Mouse (Mus musculus): ENCODE measurements around the gene Rbms3. TPM values are rescaled to one million over a fixed set of nuclear protein-coding genes. Genes with fewer than 3 reads are reported as not detected.

Gene Rbms3
- total RNA-seq, 1 experiment = 2.2 TPM

DNA sequence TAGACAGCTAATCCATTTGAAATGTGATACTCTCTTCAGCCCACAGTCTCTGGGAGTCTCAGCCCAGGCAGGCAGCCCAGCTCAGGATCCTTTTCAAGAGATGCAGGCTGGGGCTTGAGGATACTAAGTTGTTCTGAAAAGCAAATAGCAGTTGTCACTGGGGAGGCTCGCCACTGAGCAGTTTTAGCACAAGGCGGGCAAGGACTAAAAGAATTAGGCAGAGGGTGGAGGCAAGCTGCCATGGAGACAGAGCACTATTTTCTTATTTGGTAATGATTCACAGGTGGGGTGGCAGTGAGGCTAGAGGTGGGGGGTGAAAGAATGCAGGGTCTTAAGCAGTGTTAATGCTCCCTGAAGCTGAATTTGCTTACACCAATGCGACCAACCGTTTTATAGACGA lies 249.6 kb downstream of the Rbms3 start:
- H3K4me1 ChIP-seq (ENCODE audit: control insufficient read depth in 2 of 2, insufficient read depth in 2 of 2, low read length in 2 of 2, poor library complexity in 1 of 2) = no peaks in the 10 kb centered on the region
- H3K27ac ChIP-seq (ENCODE audit: insufficient read depth, low read depth, low read length, poor library complexity, severe bottlenecking) = no peak overlapping the region
- no peak for DNase-seq (ENCODE audit: low read depth, low spot score)
- H3K4me3 ChIP-seq (ENCODE audit: insufficient read depth in 1 of 2, low read depth in 1 of 2, low read length in 2 of 2, poor library complexity in 1 of 2, severe bottlenecking in 1 of 2) = no peak overlapping the region
- no peaks in the 10 kb centered on the region for H3K36me3 ChIP-seq (ENCODE audit: control insufficient read depth, insufficient read depth, low read length, poor library complexity, severe bottlenecking)
- no peak for TF ChIP-seq MAFK (IDR thresholded peaks at IDR 0.05; ENCODE audit: insufficient read depth, low read depth, low read length)
- TF ChIP-seq CHD2 (IDR thresholded peaks at IDR 0.05; ENCODE audit: low read depth, low read length) = no peak
- TF ChIP-seq ZC3H11A (IDR thresholded peaks at IDR 0.05; ENCODE audit: borderline replicate concordance, low read depth, low read length) = no peak
- TF ChIP-seq ZNF384 (IDR thresholded peaks at IDR 0.05; ENCODE audit: low read depth, low read length) = no peak
- TF ChIP-seq HCFC1 (IDR thresholded peaks at IDR 0.05; ENCODE audit: borderline replicate concordance, insufficient read depth, low read length) = no peak
- H3K9me3 ChIP-seq (ENCODE audit: control insufficient read depth, insufficient read depth, low read depth, low read length) = no peaks in the 10 kb centered on the region
- in situ Hi-C loops (cut with MboI; ENCODE audit: low sequenced_read_pairs in 2 of 2, unreplicated experiment in 2 of 2) = no loop called here
- H3K9ac ChIP-seq (ENCODE audit: insufficient read depth, low read depth, low read length, poor library complexity, severe bottlenecking) = no peak overlapping the region

DNA sequence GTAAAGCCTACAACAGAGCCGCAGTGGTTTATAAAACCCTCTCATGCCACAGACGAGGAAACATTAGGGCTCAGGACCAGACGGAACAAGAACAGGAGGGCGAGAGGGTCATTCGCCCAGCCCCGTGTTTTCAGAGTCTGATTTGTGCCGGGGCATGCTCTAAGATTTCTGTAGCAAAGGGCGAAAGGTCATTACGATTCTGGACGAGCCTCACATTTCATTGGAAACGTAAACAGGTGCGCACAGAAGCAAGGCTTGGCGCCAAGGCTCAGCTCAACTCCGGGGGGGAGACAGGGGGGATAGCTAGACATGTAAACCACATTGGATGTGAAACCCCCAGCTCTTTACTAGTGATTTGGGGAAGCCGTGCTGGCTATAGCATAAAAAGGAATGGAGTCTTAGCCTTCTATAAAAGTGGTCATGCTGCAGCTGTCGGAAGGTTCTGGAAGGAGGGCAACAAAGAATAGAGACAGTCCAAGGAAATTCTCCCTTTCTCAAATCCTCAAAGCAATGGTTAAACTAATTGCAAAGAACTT lies 250.2 kb downstream of the Rbms3 start:
- H3K4me1 ChIP-seq (ENCODE audit: control insufficient read depth in 2 of 2, insufficient read depth in 2 of 2, low read length in 2 of 2, poor library complexity in 1 of 2) = no peaks in the 10 kb centered on the region
- DNase-seq (ENCODE audit: low read depth, low spot score) = no peak
- no peak overlapping the region for H3K9ac ChIP-seq (ENCODE audit: insufficient read depth, low read depth, low read length, poor library complexity, severe bottlenecking)
- H3K9me3 ChIP-seq (ENCODE audit: control insufficient read depth, insufficient read depth, low read depth, low read length) = no peaks in the 10 kb centered on the region
- H3K27ac ChIP-seq (ENCODE audit: insufficient read depth, low read depth, low read length, poor library complexity, severe bottlenecking) = no peak overlapping the region
- H3K36me3 ChIP-seq (ENCODE audit: control insufficient read depth, insufficient read depth, low read length, poor library complexity, severe bottlenecking) = no peaks in the 10 kb centered on the region
- no peak overlapping the region for H3K4me3 ChIP-seq (ENCODE audit: insufficient read depth in 1 of 2, low read depth in 1 of 2, low read length in 2 of 2, poor library complexity in 1 of 2, severe bottlenecking in 1 of 2)
- TF ChIP-seq ZNF384 (IDR thresholded peaks at IDR 0.05; ENCODE audit: low read depth, low read length) (no peak), MAFK (IDR thresholded peaks at IDR 0.05; ENCODE audit: insufficient read depth, low read depth, low read length) (no peak), HCFC1 (IDR thresholded peaks at IDR 0.05; ENCODE audit: borderline replicate concordance, insufficient read depth, low read length) (no peak), ZC3H11A (IDR thresholded peaks at IDR 0.05; ENCODE audit: borderline replicate concordance, low read depth, low read length) (no peak), CHD2 (IDR thresholded peaks at IDR 0.05; ENCODE audit: low read depth, low read length) (no peak)
- in situ Hi-C loops (cut with MboI; ENCODE audit: low sequenced_read_pairs in 2 of 2, unreplicated experiment in 2 of 2) = no loop called here

DNA sequence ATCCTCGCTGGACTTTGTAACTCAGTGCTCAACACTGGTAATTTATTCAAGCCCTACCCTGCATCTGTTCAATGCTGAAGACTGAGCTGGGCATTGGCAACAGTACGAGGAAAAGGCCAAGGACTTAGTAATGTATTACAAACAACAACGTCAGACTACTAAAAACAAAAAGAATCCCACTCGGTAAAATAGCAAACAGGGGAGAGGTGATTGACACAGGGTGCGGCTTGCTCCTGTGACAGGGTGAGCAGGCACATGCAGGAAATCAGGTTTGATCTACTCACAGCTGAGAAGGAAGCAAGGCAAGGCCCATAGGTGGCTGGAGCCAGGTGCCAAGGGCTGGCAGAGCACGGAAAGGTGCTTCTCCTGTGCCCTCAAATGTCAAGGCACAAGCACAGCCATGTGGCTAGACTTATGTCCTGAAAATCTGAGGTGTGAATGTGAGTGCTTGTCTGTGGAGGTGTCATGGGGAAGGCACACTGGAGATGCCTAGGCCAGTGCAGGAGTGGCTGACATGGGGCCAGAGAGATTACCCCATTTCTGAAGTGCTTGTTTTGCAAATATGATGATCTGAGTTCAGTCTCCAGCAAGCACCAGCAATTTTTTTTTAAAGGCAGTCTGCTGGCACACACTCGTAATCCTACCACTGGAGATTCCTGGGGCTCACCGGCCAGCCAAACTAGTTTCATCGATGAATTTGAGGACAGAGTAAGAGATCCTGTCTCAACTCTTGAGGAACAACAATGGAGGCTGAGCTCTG lies 251.4 kb downstream of the Rbms3 start:
- no peak for TF ChIP-seq ZC3H11A (IDR thresholded peaks at IDR 0.05; ENCODE audit: borderline replicate concordance, low read depth, low read length)
- no peak for TF ChIP-seq CHD2 (IDR thresholded peaks at IDR 0.05; ENCODE audit: low read depth, low read length)
- no peak for TF ChIP-seq ZNF384 (IDR thresholded peaks at IDR 0.05; ENCODE audit: low read depth, low read length)
- no peak for TF ChIP-seq MAFK (IDR thresholded peaks at IDR 0.05; ENCODE audit: insufficient read depth, low read depth, low read length)
- no peak for TF ChIP-seq HCFC1 (IDR thresholded peaks at IDR 0.05; ENCODE audit: borderline replicate concordance, insufficient read depth, low read length)
- no peak for DNase-seq (ENCODE audit: low read depth, low spot score)
- in situ Hi-C loops (cut with MboI; ENCODE audit: low sequenced_read_pairs in 2 of 2, unreplicated experiment in 2 of 2) = no loop called here
- Histone ChIP-seq H3K36me3 (ENCODE audit: control insufficient read depth, insufficient read depth, low read length, poor library complexity, severe bottlenecking) (no peaks in the 10 kb centered on the region), H3K4me3 (ENCODE audit: insufficient read depth in 1 of 2, low read depth in 1 of 2, low read length in 2 of 2, poor library complexity in 1 of 2, severe bottlenecking in 1 of 2) (no peak overlapping the region), H3K4me1 (ENCODE audit: control insufficient read depth in 2 of 2, insufficient read depth in 2 of 2, low read length in 2 of 2, poor library complexity in 1 of 2) (no peaks in the 10 kb centered on the region), H3K9me3 (ENCODE audit: control insufficient read depth, insufficient read depth, low read depth, low read length) (no peaks in the 10 kb centered on the region), H3K9ac (ENCODE audit: insufficient read depth, low read depth, low read length, poor library complexity, severe bottlenecking) (no peak overlapping the region), H3K27ac (ENCODE audit: insufficient read depth, low read depth, low read length, poor library complexity, severe bottlenecking) (no peak overlapping the region)

DNA sequence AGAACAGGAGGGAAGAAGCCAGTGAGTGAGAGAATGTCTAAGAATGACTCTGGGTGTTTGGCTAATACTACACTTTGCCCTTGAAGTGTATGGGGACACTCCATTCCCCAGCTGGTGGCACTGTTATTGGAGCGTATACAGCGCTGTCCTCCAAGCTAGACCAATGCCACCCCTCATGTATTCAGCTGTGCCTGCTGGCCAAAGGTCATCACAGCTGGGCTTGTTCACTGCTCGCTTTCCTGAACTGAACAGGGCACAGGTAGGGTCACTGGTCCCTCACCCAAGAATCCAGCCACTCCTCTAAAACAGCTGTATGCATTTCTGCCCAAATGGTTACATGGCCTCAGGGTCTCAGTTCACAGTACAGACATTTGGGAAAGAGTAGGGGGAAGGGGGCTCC lies 253.9 kb downstream of the Rbms3 start:
- no peaks in the 10 kb centered on the region for H3K9me3 ChIP-seq (ENCODE audit: control insufficient read depth, insufficient read depth, low read depth, low read length)
- in situ Hi-C loops (cut with MboI; ENCODE audit: low sequenced_read_pairs in 2 of 2, unreplicated experiment in 2 of 2) = no loop called here
- no peak for DNase-seq (ENCODE audit: low read depth, low spot score)
- TF ChIP-seq HCFC1 (IDR thresholded peaks at IDR 0.05; ENCODE audit: borderline replicate concordance, insufficient read depth, low read length) = no peak
- no peak for TF ChIP-seq MAFK (IDR thresholded peaks at IDR 0.05; ENCODE audit: insufficient read depth, low read depth, low read length)
- TF ChIP-seq CHD2 (IDR thresholded peaks at IDR 0.05; ENCODE audit: low read depth, low read length) = no peak
- TF ChIP-seq ZNF384 (IDR thresholded peaks at IDR 0.05; ENCODE audit: low read depth, low read length) = no peak
- TF ChIP-seq ZC3H11A (IDR thresholded peaks at IDR 0.05; ENCODE audit: borderline replicate concordance, low read depth, low read length) = no peak
- H3K4me3 ChIP-seq (ENCODE audit: insufficient read depth in 1 of 2, low read depth in 1 of 2, low read length in 2 of 2, poor library complexity in 1 of 2, severe bottlenecking in 1 of 2) = no peak overlapping the region
- no peak overlapping the region for H3K27ac ChIP-seq (ENCODE audit: insufficient read depth, low read depth, low read length, poor library complexity, severe bottlenecking)
- H3K9ac ChIP-seq (ENCODE audit: insufficient read depth, low read depth, low read length, poor library complexity, severe bottlenecking) = no peak overlapping the region
- H3K36me3 ChIP-seq (ENCODE audit: control insufficient read depth, insufficient read depth, low read length, poor library complexity, severe bottlenecking) = no peaks in the 10 kb centered on the region
- H3K4me1 ChIP-seq (ENCODE audit: control insufficient read depth in 2 of 2, insufficient read depth in 2 of 2, low read length in 2 of 2, poor library complexity in 1 of 2) = no peaks in the 10 kb centered on the region

Measured in ES-E14 (cell line).